Mouse (Mus musculus) heart, postnatal 0 days (tissue): ENCODE results near the gene Erg. TPM values are rescaled to one million over a fixed set of nuclear protein-coding genes. Genes with fewer than 3 reads are reported as not detected.

ENCODE experiments used
- ATAC-seq: fragments of 200-750 bp; cut with Nextera tagmentation; 2 replicates; pipeline ENCODE4 v1.8.0; 2017; ENCODE audit warnings: low read depth, moderate number of reproducible peaks, moderate library complexity; ENCODE audit not compliant: insufficient read depth
- DNase-seq: peaks from one replicate; pipeline ENCODE4 v3.0.0-alpha.2; 2016; ENCODE audit warnings: low spot score
- H3K27ac ChIP-seq: fragments of 300-500 bp; sonication (generic); 2 replicates; pipeline ENCODE4 v1.5.1; 2014; ENCODE audit warnings: low read depth, mild to moderate bottlenecking
- H3K27me3 ChIP-seq: fragments of 300-500 bp; sonication (generic); 2 replicates; pipeline ENCODE4 v1.6.1; 2014; ENCODE audit warnings: low read length, mixed read lengths; ENCODE audit not compliant: control insufficient read depth, insufficient read depth
- H3K36me3 ChIP-seq: fragments of 300-500 bp; sonication (generic); replicated peaks from 2 replicates; pipeline ENCODE4 v1.6.1; 2014; ENCODE audit warnings: low read length, mixed read lengths; ENCODE audit not compliant: control insufficient read depth, insufficient read depth
- H3K4me1 ChIP-seq: fragments of 300-500 bp; sonication (generic); 2 replicates; pipeline ENCODE4 v1.6.1; 2014; ENCODE audit warnings: antibody characterized with exemption; ENCODE audit not compliant: control insufficient read depth, insufficient read depth
- H3K4me2 ChIP-seq: fragments of 300-500 bp; sonication (generic); 2 replicates; pipeline ENCODE4 v1.6.1; 2014; ENCODE audit warnings: low read depth, mild to moderate bottlenecking, low read length, moderate library complexity
- H3K4me3 ChIP-seq: fragments of 300-500 bp; sonication (generic); 2 replicates; pipeline ENCODE4 v1.5.1; 2014; ENCODE audit warnings: low read depth, low read length
- H3K9ac ChIP-seq: fragments of 300-500 bp; sonication (generic); replicated peaks from 2 replicates; pipeline ENCODE4 v1.6.1; 2014; ENCODE audit warnings: low read depth, low read length, mixed read lengths
- H3K9me3 ChIP-seq: fragments of 300-500 bp; sonication (generic); replicated peaks from 2 replicates; pipeline ENCODE4 v1.6.1; 2016; ENCODE audit warnings: low read length; ENCODE audit not compliant: control insufficient read depth
- CTCF ChIP-seq: IDR thresholded peaks from 2 replicates; pipeline ENCODE4 v1.5.1; 2016; ENCODE audit warnings: antibody characterized with exemption, control low read depth, low read depth
- EP300 ChIP-seq: IDR thresholded peaks from 2 replicates; pipeline ENCODE4 v1.6.1; 2016; ENCODE audit warnings: antibody characterized with exemption, low read depth
- WGBS: fragments of 180-500 bp; shearing (Covaris S2); extraction: QIAGEN DNeasy Blood & Tissue Kit; methylation state at CpG from one replicate; pipeline ENCODE4 v1.1.7; 2014; 5-methylcytosine and 5-hydroxymethylcytosine counted together
- polyA plus RNA-seq: library from polyadenylated mRNA; unstranded; fragments of >200 nt; fragmentation: Nextera tagmentation; extraction: Ambion mirVana; gene quantifications from 2 replicates; pipeline ENCODE4 v1.2.1, GENCODE M21; 2015
- total RNA-seq: library from RNA; depleted of rRNA; stranded (reverse); fragments of >200 nt; gene quantifications from 2 replicates; pipeline ENCODE4 v1.2.3, GENCODE M21; 2014; ENCODE audit warnings: low replicate concordance

Erg gene
- total and polyA plus RNA-seq, 2 experiments from 2014 or later, result 7.2 to 12.1 TPM

DNA sequence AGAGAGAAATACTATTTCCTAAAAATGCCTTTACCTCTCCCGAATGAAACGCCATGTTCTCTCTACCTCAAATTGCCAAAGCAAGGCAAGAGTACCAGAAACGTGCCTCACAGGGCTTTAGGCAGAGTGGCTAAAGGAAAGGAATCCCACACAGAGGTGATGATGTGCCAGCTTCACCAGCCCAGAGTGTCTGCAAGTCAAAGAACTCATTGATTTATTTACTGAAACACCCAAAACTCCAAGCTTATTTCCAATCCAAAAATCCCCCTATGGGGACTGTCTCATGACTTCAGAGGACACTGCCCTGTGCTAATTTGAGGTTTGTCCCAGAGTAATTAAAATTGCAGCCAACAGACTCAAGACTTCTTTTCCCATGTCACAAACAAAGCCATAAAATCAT, 129.4 kb downstream of the Erg start:
- H3K9ac ChIP-seq, result peak overlapping the region; percentile 63
- H3K9me3 ChIP-seq, result no peaks in the 10 kb centered on the region
- H3K4me2 ChIP-seq, result peak overlapping the region; percentile 45
- DNase-seq (no peak), ATAC-seq (no peak)
- H3K4me1 ChIP-seq, result no peaks in the 10 kb centered on the region
- H3K27ac ChIP-seq, result peak overlapping the region; percentile 78
- TF ChIP-seq CTCF, result no peak
- TF ChIP-seq EP300, result no peak
- no peaks in the 10 kb centered on the region for H3K36me3 ChIP-seq
- H3K4me3 ChIP-seq, result peak overlapping the region; percentile 48
- H3K27me3 ChIP-seq, result no peaks in the 10 kb centered on the region
- WGBS, result 71% methylated on average over 3 of the region's 3 CpGs

DNA sequence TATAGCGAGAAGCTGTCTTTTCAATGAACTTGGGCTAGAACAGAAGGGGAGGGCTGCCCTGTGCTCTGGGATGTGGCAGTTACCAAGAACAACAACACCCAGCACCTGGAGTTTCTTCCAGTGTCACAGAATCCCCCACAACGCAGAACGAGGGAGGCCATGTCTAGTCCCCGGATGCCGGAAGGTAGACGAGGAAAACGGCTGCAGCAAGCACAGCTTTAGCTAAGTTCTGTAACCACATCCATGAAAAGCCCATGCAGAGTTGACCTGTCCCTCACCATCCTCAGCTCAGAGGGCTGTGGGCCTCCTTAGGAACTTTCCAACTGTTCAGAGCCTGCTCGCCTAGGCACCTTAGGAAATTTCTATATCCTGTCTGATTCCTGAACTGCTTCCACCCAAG, 130.5 kb downstream of the Erg start:
- H3K27me3 ChIP-seq, result no peaks in the 10 kb centered on the region
- H3K36me3 ChIP-seq, result no peaks in the 10 kb centered on the region
- DNase-seq (no peak), ATAC-seq (no peak)
- H3K9ac ChIP-seq, result no peak overlapping the region; the same call in 1 of the 2 replicates
- 69% methylated on average over 8 of the region's 8 CpGs for WGBS
- no peak for TF ChIP-seq EP300
- TF ChIP-seq CTCF, result no peak
- H3K4me3 ChIP-seq, result peak overlapping the region; percentile 48
- H3K9me3 ChIP-seq, result no peaks in the 10 kb centered on the region
- H3K4me1 ChIP-seq, result no peaks in the 10 kb centered on the region
- 0 out of 2 replicates have a peak overlapping the region, but pooled peaks have one; percentile 78 for H3K27ac ChIP-seq
- peak overlapping the region; percentile 45 for H3K4me2 ChIP-seq

DNA sequence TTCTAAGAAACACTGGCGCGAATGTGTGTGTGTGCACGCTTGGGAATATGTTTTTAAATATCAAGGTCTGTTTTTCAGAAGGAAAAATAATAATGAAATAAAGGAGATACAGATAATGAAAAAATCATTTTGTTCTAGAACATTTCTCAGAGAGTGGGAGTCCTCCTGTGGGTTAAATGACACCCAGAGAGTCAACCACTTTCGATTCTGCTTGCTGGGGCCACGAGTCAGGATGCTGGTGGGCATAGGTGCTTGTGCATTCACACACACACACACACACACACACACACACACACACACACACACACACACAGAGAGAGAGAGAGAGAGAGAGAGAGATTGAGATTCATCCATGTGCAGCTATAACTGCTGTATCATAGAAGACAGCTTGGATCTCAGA, 130.9 kb downstream of the Erg start:
- no peak overlapping the region for H3K9ac ChIP-seq
- TF ChIP-seq EP300 (no peak), CTCF (no peak)
- no peaks in the 10 kb centered on the region for H3K36me3 ChIP-seq
- 75% methylated on average over 5 of the region's 5 CpGs for WGBS
- 0 out of 2 replicates have a peak overlapping the region, but pooled peaks have one; percentile 78 for H3K27ac ChIP-seq
- no peaks in the 10 kb centered on the region for H3K4me1 ChIP-seq
- H3K4me3 ChIP-seq, result peak overlapping the region; percentile 48
- no peaks in the 10 kb centered on the region for H3K27me3 ChIP-seq
- no peaks in the 10 kb centered on the region for H3K9me3 ChIP-seq
- ATAC-seq (no peak), DNase-seq (no peak)
- H3K4me2 ChIP-seq, result peak overlapping the region; percentile 45

DNA sequence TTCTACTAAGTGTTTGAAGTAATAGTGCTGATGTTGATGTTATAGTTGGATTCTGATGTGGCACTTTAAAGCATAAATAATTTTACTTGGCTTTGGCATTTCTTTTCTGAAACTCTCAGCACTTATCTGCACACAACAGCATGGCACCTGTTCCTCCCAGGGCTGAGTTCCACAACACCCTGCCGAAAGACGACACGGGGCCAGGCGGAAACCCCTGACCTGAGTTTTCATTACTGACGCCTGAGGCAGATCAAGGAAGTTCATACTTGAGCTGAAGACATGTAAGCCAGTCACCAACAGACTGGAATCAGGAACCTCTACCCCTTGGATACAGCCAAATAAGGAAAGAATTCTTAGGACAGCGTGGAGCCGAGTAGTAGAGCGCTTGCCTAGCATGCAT, 134.0 kb downstream of the Erg start:
- Histone ChIP-seq H3K4me3 (no peak overlapping the region), H3K9ac (no peak overlapping the region), H3K9me3 (no peaks in the 10 kb centered on the region), H3K36me3 (no peaks in the 10 kb centered on the region), H3K4me2 (peak overlapping the region; percentile 14; the same call in 1 of the 2 replicates), H3K4me1 (peaks cover 14% of the 10 kb centered on the region), H3K27me3 (no peaks in the 10 kb centered on the region), H3K27ac (no peak overlapping the region)
- TF ChIP-seq EP300 (no peak), CTCF (no peak)
- 67% methylated on average over 8 of the region's 8 CpGs for WGBS
- no peak for DNase-seq
- ATAC-seq, result no peak

DNA sequence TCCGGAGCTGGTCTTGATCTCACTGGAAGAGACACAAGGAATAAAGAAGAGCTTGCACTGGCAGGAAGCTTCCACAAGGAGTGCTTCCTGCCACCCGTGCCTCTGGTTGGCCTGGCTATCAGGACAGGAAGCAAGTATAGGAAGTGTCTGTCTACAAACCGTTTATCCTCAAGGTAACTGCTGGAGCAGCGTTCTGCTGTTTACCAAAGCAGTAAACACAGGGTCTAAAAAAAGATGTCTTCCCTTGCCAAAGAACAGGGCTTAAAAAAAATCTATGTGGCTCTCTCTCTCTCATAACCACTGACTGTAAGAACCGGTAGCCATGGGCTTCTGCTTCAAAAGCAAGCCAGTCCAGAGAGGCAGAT, 137.1 kb downstream of the Erg start:
- TF ChIP-seq CTCF, result no peak
- TF ChIP-seq EP300, result peak; percentile 71; the same call in 1 of the 2 replicates
- Histone ChIP-seq H3K36me3 (no peaks in the 10 kb centered on the region), H3K4me1 (peaks cover 14% of the 10 kb centered on the region), H3K4me3 (no peak overlapping the region), H3K27ac (peak overlapping the region; percentile 78), H3K9me3 (no peaks in the 10 kb centered on the region), H3K4me2 (no peak overlapping the region), H3K27me3 (no peaks in the 10 kb centered on the region), H3K9ac (no peak overlapping the region)
- ATAC-seq (peak; percentile 63), DNase-seq (no peak)
- WGBS, result 47% methylated on average over 5 of the region's 5 CpGs

DNA sequence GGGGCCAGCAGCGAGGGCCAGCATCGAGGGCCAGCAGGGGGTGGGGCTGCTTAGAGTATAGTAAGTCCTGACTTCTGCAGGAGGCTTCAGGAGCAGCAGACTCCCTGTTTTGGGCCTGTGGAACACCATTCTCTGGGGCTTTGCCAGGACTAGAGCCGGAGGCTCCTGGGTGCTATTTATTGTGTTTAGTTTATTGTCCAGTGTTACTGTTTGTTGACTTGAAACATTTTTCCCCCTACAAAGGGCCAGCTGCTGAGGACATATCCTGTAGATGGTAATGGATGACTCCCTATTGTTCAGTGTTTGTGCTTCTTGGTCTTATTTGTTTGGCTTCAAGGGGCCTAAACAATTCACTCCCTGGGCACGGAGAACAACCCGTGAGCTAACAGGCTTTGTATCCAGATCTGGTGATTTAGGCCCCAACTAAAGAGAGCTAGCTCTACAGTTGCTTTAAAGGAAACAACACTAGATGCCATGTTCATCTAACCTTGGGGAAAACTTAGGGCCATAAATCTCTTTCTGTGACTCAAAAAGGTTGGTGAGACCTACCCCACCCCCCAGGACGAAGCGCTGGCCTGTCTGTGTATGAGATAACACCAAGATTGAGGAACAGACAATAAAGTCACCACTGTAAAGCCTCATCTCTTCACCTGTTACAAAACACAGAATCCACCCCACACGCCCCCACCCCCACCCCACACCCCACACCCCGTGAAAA, 137.6 kb downstream of the Erg start:
- Histone ChIP-seq H3K27ac (peak overlapping the region; percentile 78), H3K27me3 (no peaks in the 10 kb centered on the region), H3K4me3 (no peak overlapping the region), H3K4me1 (peaks cover 14% of the 10 kb centered on the region), H3K36me3 (no peaks in the 10 kb centered on the region), H3K4me2 (no peak overlapping the region), H3K9ac (no peak overlapping the region), H3K9me3 (no peaks in the 10 kb centered on the region)
- TF ChIP-seq EP300 (no peak), CTCF (no peak)
- ATAC-seq (0 out of 2 replicates have a peak, but pooled peaks have one; percentile 27), DNase-seq (no peak)
- 59% methylated on average over 9 of the region's 9 CpGs for WGBS
